Mouse (Mus musculus): ENCODE results near the gene Olfr49. TPM values are rescaled to one million over a fixed set of nuclear protein-coding genes. Genes with fewer than 3 reads are reported as not detected.

Gene Olfr49
- polyA plus RNA-seq, 1 experiment from 2014 or later = 0.02 TPM

GRCm38 (mm10) chr14:54328548-54328947 is 43.8 kb upstream of the Olfr49 start:
- no peak for DNase-seq (ENCODE audit: low spot score)
- H3K27me3 ChIP-seq (ENCODE audit: control insufficient read depth, insufficient read depth, low read length) = no peaks in the 10 kb centered on the region
- H3K4me2 ChIP-seq (replicated peaks; ENCODE audit: low read depth) = no peak overlapping the region
- H3K9ac ChIP-seq (ENCODE audit: low read length) = no peak overlapping the region
- no peak overlapping the region for H3K27ac ChIP-seq (replicated peaks)
- no peaks in the 10 kb centered on the region for H3K36me3 ChIP-seq (ENCODE audit: control insufficient read depth, insufficient read depth, low read length)
- H3K4me1 ChIP-seq (replicated peaks; ENCODE audit: control insufficient read depth, insufficient read depth) = no peaks in the 10 kb centered on the region
- no peaks in the 10 kb centered on the region for H3K9me3 ChIP-seq (ENCODE audit: control insufficient read depth, low read length)
- ATAC-seq (ENCODE audit: low FRiP score, low TSS enrichment) = no peak
- TF ChIP-seq CTCF (IDR thresholded peaks at IDR 0.05; ENCODE audit: low read depth) = peak; percentile 62
- no peak for TF ChIP-seq EP300 (optimal IDR thresholded peaks at IDR 0.05)
- no peak overlapping the region for H3K4me3 ChIP-seq (ENCODE audit: low read depth, low read length)
- WGBS = 77% methylated on average over 2 of the region's 2 CpGs

GRCm38 (mm10) chr14:54324486-54324885 is 39.7 kb upstream of the Olfr49 start:
- no peak overlapping the region for H3K27ac ChIP-seq (replicated peaks)
- DNase-seq (ENCODE audit: low spot score) = no peak
- H3K27me3 ChIP-seq (ENCODE audit: control insufficient read depth, insufficient read depth, low read length) = no peaks in the 10 kb centered on the region
- no peak overlapping the region for H3K4me2 ChIP-seq (replicated peaks; ENCODE audit: low read depth)
- no peak overlapping the region for H3K9ac ChIP-seq (ENCODE audit: low read length)
- WGBS = 61% methylated on average over 5 of the region's 5 CpGs
- ATAC-seq (ENCODE audit: low FRiP score, low TSS enrichment) = no peak
- H3K4me1 ChIP-seq (replicated peaks; ENCODE audit: control insufficient read depth, insufficient read depth) = no peaks in the 10 kb centered on the region
- H3K4me3 ChIP-seq (ENCODE audit: low read depth, low read length) = no peak overlapping the region
- TF ChIP-seq EP300 (optimal IDR thresholded peaks at IDR 0.05) = no peak
- TF ChIP-seq CTCF (IDR thresholded peaks at IDR 0.05; ENCODE audit: low read depth) = no peak
- no peaks in the 10 kb centered on the region for H3K9me3 ChIP-seq (ENCODE audit: control insufficient read depth, low read length)
- no peaks in the 10 kb centered on the region for H3K36me3 ChIP-seq (ENCODE audit: control insufficient read depth, insufficient read depth, low read length)

DNA sequence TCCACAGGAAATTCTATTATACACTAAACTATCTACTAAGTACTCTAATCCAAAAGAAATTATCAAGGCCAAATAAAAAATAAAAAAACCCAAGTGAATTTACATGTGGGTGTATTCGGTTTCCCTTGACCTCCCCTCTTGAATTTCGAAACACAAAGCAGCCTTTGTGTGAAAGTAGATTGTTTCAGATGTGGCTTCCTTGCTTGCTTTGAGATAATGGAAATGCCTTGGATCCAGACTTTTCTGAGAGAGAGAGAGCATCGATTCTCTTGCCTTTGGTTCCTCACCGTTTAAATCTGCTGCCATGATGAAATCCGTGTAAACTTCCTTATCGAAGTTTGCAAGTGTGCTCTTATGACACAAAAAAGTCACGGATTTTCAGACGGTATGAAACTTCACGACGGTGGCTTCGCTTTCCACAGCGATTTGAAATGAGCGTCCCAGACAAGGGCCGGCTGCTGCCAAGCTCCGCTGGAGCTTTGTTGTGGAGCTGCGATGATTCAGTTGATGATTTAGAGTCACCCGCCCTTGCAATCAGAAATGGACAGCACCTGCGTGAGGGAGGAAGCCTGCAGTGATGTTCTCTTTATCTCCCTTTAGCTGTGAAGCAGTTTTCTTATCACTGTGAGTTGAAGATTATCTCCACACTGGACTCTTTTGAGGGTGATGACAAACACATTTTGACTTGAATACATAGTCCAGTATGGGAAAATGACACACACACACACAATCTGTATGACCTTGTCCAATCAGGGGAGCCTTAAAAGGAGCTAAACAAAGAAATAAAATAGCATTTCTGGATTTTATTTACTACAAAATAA is 37.0 kb upstream of the Olfr49 start:
- no peak for ATAC-seq (ENCODE audit: low FRiP score, low TSS enrichment)
- Histone ChIP-seq H3K27ac (replicated peaks) (no peak overlapping the region), H3K9me3 (ENCODE audit: control insufficient read depth, low read length) (no peaks in the 10 kb centered on the region), H3K27me3 (ENCODE audit: control insufficient read depth, insufficient read depth, low read length) (no peaks in the 10 kb centered on the region), H3K9ac (ENCODE audit: low read length) (no peak overlapping the region), H3K4me2 (replicated peaks; ENCODE audit: low read depth) (no peak overlapping the region), H3K4me3 (ENCODE audit: low read depth, low read length) (no peak overlapping the region), H3K36me3 (ENCODE audit: control insufficient read depth, insufficient read depth, low read length) (no peaks in the 10 kb centered on the region), H3K4me1 (replicated peaks; ENCODE audit: control insufficient read depth, insufficient read depth) (no peaks in the 10 kb centered on the region)
- WGBS = 68% methylated on average over 18 of the region's 18 CpGs
- TF ChIP-seq EP300 (optimal IDR thresholded peaks at IDR 0.05) = no peak
- TF ChIP-seq CTCF (IDR thresholded peaks at IDR 0.05; ENCODE audit: low read depth) = no peak
- no peak for DNase-seq (ENCODE audit: low spot score)

- DNase-seq (ENCODE audit: low spot score) (no peak), ATAC-seq (ENCODE audit: low FRiP score, low TSS enrichment) (no peak)
- H3K4me1 ChIP-seq (replicated peaks; ENCODE audit: control insufficient read depth, insufficient read depth) = no peaks in the 10 kb centered on the region
- WGBS = 27% methylated on average over 3 of the region's 3 CpGs
- TF ChIP-seq CTCF (IDR thresholded peaks at IDR 0.05; ENCODE audit: low read depth) = no peak
- TF ChIP-seq EP300 (optimal IDR thresholded peaks at IDR 0.05) = no peak
- no peaks in the 10 kb centered on the region for H3K27me3 ChIP-seq (ENCODE audit: control insufficient read depth, insufficient read depth, low read length)
- no peaks in the 10 kb centered on the region for H3K36me3 ChIP-seq (ENCODE audit: control insufficient read depth, insufficient read depth, low read length)
- H3K4me3 ChIP-seq (ENCODE audit: low read depth, low read length) = no peak overlapping the region
- no peaks in the 10 kb centered on the region for H3K9me3 ChIP-seq (ENCODE audit: control insufficient read depth, low read length)
- no peak overlapping the region for H3K27ac ChIP-seq (replicated peaks)
- no peak overlapping the region for H3K4me2 ChIP-seq (replicated peaks; ENCODE audit: low read depth)
- no peak overlapping the region for H3K9ac ChIP-seq (ENCODE audit: low read length)
Measured at GRCm38 (mm10) chr14:54311763-54312162, 27.0 kb upstream of the Olfr49 start.

GRCm38 (mm10) chr14:54300676-54301075 is 15.9 kb upstream of the Olfr49 start:
- no peaks in the 10 kb centered on the region for H3K27me3 ChIP-seq (ENCODE audit: control insufficient read depth, insufficient read depth, low read length)
- H3K4me2 ChIP-seq (replicated peaks; ENCODE audit: low read depth) = no peak overlapping the region

DNA sequence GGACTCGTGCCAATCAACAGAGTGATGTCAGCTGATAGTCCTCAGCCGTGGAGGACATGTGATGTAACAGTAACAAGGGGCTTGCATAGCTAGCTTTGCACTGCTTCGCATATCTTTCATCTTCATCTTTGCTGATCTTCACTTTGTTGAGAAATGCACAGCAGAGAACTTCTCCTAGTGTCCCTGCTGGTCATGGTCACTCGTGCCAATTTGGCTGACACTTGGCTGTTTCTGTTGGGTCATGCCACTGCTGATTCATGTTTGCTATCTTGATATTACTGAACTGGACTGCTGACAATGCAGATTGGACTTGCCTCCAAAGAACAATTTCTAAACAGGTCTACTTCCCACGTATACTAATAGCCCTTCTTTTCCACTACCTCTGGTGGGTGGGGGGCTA is 15.4 kb upstream of the Olfr49 start:
- Histone ChIP-seq H3K4me2 (replicated peaks; ENCODE audit: low read depth) (no peak overlapping the region), H3K4me3 (ENCODE audit: low read depth, low read length) (no peak overlapping the region), H3K27me3 (ENCODE audit: control insufficient read depth, insufficient read depth, low read length) (no peaks in the 10 kb centered on the region), H3K27ac (replicated peaks) (no peak overlapping the region), H3K4me1 (replicated peaks; ENCODE audit: control insufficient read depth, insufficient read depth) (no peaks in the 10 kb centered on the region), H3K9me3 (ENCODE audit: control insufficient read depth, low read length) (no peaks in the 10 kb centered on the region), H3K36me3 (ENCODE audit: control insufficient read depth, insufficient read depth, low read length) (no peaks in the 10 kb centered on the region), H3K9ac (ENCODE audit: low read length) (no peak overlapping the region)
- TF ChIP-seq CTCF (IDR thresholded peaks at IDR 0.05; ENCODE audit: low read depth) (no peak), EP300 (optimal IDR thresholded peaks at IDR 0.05) (no peak)
- WGBS = 76% methylated on average over 5 of the region's 5 CpGs
- DNase-seq (ENCODE audit: low spot score) (no peak), ATAC-seq (ENCODE audit: low FRiP score, low TSS enrichment) (no peak)

More at GRCm38 (mm10) chr14:54300676-54301075, 15.9 kb upstream of the Olfr49 start:
- ATAC-seq (ENCODE audit: low FRiP score, low TSS enrichment) = no peak
- TF ChIP-seq CTCF (IDR thresholded peaks at IDR 0.05; ENCODE audit: low read depth) (no peak), EP300 (optimal IDR thresholded peaks at IDR 0.05) (no peak)
- H3K4me1 ChIP-seq (replicated peaks; ENCODE audit: control insufficient read depth, insufficient read depth) = no peaks in the 10 kb centered on the region
- H3K27ac ChIP-seq (replicated peaks) = no peak overlapping the region
- H3K9me3 ChIP-seq (ENCODE audit: control insufficient read depth, low read length) = no peaks in the 10 kb centered on the region
- no peak overlapping the region for H3K4me3 ChIP-seq (ENCODE audit: low read depth, low read length)
- 84% methylated on average over 3 of the region's 3 CpGs for WGBS
- H3K9ac ChIP-seq (ENCODE audit: low read length) = no peak overlapping the region
- no peak for DNase-seq (ENCODE audit: low spot score)
- H3K36me3 ChIP-seq (ENCODE audit: control insufficient read depth, insufficient read depth, low read length) = no peaks in the 10 kb centered on the region

Data from stomach, postnatal 0 days (tissue).